Mouse (Mus musculus) right cerebral cortex, postnatal 14 days (tissue): ENCODE results near the gene Hspb7.

Experiments used
- DNase-seq: peaks from one replicate; pipeline ENCODE4 v3.0.0; 2022

Hspb7 gene

DNA sequence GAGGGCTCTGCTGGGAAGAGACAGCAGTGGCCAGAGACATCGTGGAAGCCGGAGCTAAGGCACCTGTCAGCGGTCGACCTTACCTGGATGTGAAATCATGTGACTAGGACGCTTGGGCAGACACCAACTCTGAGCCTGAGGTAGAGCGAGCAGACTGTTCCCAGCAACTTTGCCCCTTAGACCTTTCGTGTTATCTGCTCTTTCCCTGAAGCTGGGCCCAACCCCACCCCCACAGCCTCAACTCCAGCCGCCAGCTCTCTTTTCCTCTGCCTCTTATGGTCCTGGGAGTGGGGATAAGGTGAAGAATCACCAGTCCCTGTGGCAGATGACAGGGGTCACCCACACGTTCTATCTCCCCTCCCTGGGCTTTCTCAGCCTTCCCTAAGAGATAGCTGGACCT, 307 bp downstream of the Hspb7 start:
- no peak for DNase-seq

DNA sequence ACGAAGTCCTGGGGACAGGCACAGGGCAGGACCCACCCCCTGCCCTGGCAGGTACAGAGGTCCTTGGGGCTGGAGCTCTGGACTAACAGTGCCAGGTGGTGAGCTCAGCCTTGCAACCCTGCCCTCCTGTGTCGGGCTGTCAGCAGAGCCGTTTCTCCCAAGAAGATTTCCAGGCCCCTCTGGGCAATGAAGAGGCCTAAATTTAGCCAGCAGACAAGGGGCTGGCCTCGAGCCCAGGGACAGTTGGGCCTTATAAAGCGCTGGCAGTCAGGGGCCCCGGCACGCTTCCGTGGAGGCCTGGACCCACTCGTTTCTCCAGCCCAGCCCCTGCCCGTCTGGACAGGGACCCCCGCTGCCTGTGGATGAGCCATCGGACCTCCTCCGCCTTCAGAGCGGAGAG, 844 bp downstream of the Hspb7 start:
- DNase-seq = no peak

DNA sequence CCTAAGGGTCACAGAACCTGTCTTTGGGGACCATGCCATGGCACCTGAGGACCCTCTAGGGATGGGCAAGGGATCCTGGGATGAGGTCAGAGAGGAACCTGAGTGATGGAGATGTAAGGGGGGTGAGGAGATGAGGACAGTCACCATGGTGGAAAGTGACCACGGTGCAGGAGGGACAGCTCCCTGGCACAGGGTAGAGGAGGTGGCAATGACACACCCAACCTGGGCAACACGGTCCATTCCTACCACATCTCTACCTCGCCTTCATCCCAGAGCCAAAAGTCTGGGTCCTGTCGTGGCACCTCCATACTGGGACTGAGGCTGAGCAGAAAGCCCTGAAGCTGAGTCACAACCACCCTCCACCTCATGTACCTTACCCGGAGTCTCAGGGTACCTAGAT, 2.3 kb downstream of the Hspb7 start:
- no peak for DNase-seq

DNA sequence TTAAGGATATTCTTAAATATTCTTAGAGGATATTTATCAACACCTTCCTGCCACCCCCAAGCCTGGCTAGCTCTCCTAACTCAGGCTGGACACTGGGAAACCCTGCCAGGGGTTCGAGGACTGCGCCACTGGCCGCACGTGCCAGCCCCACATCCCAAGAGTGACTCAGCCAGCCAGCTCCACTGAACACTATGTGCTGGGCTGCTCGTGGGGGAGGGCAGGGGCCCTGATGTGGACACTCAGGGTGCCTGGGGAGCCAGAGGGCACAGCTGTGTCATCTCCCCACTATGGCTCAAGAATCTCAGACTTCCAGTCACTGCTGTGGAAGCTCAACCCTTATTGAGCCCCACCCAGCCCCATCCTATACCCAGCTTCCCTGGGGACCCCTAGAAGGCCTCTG, 2.7 kb downstream of the Hspb7 start:
- DNase-seq = no peak

GRCm38 (mm10) chr4:141423691-141424431, 3.3 kb downstream of the Hspb7 start:
- no peak for DNase-seq

GRCm38 (mm10) chr4:141425484-141426479, 5.2 kb downstream of the Hspb7 start:
- DNase-seq = peak; percentile 67

DNA sequence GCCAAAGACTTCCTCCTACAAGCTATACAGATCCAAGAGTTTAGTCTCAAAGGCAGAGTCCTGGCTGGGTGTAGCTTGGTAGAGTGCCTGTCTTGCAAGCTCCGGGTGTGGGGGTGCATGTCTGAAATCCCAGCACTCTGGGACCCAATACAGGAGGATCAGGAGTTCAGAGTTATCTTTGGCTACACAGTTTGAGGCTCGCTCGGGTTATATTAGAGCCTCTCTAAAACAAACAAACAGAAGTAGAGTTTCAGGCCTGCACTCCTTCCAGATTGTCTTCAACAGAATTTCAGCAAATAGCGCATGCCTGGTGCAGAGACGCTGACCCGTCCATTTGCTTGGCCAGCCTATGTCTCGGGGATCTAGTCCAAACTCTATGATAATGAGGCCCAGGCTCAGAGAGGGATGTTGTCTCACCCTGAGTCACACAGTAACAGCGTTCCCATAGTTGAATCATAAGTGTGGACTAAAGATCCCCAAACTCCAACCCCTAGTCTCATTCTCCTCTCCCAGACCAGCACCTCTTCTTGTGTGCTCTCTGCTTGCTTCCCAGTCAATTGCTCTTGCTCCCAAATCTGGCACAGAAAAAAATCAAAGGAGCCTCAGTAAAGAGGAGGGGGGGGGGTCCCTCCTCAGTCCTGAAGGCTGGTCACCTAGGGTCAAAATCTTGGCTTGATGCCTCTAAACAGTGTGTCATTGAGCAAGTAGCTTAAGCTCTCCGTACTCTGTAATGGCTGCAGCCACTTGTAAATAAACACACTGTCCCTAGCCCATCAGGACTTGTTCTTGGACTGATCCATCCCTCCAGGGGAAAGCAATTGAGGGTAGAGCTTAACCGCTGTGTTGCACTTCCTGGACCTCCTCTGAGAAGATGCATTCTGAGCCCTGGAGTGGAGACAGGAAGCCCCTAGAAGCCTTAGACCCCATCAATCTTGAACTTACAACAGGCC, 6.5 kb downstream of the Hspb7 start:
- no peak for DNase-seq

DNA sequence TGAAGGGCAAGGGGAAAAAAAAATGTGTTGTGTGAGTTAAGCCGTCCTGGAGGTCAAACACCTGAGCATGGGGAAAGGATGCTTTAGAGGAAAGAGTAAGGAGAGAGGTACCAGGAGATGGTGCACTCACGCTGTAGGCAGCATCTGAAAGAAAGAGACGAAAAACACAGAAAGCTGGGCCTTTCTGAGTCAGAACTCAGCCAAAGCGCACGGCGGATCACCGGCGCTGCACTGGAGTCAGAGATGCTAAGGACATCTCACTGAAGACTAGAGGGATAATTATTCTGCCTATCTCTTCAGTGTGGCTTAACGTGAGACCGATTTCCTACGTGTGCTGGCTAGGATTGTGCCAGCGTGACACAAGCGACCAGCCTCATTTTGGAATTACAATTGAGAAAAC, 7.3 kb downstream of the Hspb7 start:
- DNase-seq = no peak

DNA sequence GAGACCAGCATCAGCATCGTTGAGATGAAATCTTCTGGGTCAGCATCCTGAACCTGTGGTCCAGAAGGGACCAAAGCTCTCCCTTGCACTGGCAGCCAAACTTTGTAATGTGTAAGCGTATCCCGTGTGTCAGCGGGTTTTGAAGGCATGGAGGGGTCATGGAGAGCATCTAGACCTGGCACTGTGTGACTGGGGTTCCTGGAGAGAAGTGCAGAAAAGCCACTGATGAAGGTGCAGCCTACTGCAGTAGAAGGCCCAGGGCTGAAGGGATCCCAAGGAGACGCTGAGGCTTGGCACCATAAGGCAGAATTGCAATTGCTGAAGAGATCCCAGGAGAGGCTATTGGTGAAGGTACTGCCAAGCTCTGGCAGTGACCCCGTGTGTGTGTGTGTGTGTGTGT, 8.8 kb downstream of the Hspb7 start:
- DNase-seq = no peak

DNA sequence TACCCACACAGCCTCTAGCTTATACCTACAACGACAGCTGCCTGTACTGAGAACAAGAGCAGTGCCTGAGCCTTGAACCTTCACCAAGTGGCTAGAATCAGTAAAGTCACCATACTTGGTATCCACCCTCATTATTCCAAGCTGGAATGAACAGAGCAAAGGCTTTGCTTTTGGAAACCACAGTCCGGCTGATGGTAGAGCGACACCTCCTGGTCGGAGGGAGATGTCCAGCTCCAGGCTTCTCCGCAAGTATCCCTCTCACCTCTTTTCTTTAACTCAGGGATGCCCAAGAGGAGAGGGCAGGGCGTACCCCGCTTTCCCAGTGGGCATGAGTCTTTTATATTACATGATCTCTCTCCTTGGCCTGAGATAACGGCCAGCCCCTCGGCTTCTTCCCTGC, 9.3 kb downstream of the Hspb7 start:
- no peak for DNase-seq

DNA sequence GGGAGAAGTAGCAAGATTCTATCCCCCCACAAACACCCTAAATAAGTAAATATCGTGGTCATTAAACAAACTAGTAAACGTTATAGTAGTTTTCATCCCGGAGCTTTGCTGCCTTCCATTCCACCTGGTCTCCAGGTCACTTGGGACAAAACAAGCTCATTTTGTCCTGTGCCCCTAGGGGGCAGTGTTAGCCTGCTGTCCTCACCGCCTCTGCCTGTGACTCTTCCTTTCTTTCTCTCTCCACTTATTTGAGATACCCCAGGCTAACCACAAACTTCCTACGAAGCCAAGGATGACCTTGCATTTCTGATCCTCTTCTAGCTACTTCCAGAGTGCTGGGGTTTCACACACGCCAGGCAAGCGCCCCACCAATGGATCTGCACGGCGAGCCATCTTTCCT, 10.4 kb downstream of the Hspb7 start:
- peak; percentile 56 for DNase-seq

GRCm38 (mm10) chr4:141432666-141433065, 12.1 kb downstream of the Hspb7 start:
- no peak for DNase-seq

GRCm38 (mm10) chr4:141433191-141433590, 12.6 kb downstream of the Hspb7 start:
- no peak for DNase-seq

GRCm38 (mm10) chr4:141435974-141436373, 15.4 kb downstream of the Hspb7 start, which contains the start of gene Srarp:
Srarp (minus strand) TSS chr4:141436105.
- DNase-seq = no peak

DNA sequence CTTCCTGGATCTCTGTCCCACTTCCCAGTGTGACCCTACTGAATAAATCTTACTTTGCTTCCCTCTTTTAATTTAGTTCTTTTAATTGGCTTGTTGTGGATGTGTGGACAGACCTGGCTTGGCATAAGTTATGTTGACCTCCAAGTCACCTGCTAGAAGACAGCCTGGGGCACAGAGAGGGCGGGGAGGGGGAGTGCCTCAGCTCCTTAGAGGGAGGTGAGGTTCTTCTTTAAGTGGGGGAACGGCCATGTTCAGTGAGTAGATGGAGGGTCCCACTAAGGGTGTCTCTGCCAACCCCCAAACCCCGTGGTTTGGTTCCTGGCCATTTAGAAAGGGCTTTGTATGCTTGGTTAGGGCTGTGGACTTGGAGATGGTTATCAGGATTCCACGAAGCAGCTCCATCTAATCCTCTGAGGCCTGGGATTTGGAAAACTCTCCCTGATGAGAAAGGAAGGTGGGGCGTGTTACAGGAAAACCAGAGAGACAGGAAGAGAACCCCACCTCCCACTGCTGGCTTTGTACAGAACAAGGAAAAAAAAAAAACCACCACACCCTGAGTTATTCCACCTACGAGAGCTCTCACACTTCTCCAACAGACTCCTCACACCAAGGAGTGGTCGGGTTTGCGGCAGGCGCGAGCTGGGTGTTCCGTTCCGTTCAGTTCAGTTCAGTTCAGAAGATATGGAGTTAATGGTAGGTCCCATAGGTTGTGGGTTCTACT, 18.7 kb downstream of the Hspb7 start:
- no peak for DNase-seq

DNA sequence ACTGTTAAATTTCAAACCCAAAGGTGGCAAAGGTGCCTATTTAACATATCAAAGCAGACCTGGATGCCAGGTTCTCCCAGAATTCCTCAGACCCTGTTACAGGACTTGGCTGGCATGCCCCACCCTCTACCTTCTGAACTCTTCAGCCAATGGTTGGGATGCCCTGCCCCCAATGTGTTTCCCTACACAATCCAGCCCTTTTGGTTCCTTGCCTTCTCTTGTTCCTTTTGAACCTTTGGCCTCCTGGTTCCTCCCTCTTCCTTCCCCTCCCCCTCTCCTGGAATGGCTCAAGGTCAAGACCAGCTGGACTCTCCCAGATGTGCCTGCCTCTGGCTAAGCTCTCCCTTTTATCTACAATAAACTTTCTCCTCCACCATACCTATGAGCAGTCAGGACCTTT, 20.3 kb downstream of the Hspb7 start:
- no peak for DNase-seq

GRCm38 (mm10) chr4:141443641-141444429, 23.3 kb downstream of the Hspb7 start:
- DNase-seq = no peak

DNA sequence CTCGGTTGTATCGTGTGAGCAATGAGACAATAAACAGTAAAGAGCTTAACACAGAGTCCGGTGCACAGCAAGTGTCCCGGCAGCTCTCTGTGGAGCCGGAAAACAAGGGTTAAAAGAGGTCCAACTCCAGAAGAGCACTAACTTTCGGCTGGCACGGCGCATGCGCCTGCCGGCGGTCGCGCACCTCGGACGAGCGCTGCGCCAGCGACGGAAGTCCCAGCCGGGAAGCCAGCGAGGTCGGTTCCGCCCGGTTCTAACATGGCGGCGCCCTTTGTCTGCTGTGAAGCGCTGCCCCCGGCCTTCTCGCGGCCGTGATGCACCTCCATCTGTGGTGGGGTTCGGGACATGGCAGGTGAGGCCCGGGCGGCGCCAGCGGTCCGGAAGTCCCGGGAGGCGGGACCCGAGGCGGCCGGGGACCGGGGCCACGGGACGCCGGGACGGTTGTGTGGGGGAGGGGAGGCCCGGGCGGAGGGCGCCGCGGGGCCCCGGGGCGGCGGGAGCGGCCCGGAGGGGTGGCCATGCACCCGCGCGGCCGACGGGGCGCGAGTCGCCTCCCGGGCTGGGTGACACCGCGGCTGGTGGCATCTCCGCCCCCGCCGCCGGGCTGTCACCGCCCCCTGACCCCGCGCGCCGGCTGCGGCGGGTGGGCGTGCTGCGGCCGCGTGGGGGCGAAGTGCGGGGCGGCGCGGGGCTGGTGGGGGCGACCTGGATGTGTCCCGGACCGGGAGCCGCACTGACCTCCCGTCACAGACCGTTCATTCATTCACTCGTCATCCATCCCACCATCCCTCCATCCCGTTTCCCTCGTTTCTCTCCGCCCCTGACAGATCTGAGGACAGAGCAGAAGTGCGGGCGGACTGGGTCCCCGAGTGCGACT, 24.1 kb downstream of the Hspb7 start, which contains the start of gene Zbtb17:
Gene Zbtb17, plus strand, starts transcription at position 204 of the 877 bp plus-strand sequence.
- DNase-seq = peak; percentile 87

GRCm38 (mm10) chr4:141445328-141445720, 24.7 kb downstream of the Hspb7 start:
- DNase-seq = peak; percentile 6

DNA sequence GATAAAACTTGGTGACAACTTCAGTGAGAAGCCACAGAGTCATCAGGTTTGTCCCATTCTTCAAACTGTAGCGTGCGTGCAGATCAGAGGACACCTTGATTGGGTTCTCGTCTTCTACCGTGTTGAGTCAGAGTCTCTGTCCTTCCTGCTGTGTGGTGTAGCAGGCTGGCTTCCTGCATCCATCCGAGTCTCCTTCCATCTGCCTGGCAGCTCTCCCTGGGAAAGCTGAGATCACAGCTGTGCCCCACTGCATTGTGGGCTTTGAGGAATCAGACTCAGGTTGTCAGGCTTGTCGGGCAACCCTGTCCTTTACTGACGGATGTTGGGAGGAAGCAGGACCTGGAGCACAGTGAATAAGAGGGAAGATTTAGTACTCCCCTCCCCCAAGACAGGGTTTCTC, 25.6 kb downstream of the Hspb7 start:
- DNase-seq = peak; percentile 19
